Mouse (Mus musculus): ENCODE measurements around the gene Dock10.

Dock10 gene

DNA sequence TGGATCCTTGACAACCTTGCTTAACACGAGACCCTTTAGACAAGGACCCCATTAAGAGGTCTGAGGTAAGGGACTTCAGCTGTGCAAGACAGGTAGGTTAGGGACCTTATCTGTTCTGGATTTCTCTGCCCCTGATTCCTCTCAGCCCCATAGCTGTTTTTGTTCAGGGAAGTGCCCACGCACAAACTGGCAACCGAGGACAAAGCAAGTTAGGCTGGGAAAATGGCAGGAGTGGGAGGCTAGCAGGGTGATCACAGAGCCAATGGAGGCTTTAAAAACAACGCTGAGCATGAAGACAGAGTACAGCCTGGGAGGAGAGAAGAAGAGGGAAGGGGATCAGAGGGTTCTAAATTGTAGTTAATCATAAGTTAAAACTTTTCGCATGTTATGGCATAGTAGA is 141.7 kb downstream of the Dock10 start:
- no peak for TF ChIP-seq GATA4 (IDR thresholded peaks at IDR 0.05; ENCODE audit: insufficient replicate concordance, low read length)

DNA sequence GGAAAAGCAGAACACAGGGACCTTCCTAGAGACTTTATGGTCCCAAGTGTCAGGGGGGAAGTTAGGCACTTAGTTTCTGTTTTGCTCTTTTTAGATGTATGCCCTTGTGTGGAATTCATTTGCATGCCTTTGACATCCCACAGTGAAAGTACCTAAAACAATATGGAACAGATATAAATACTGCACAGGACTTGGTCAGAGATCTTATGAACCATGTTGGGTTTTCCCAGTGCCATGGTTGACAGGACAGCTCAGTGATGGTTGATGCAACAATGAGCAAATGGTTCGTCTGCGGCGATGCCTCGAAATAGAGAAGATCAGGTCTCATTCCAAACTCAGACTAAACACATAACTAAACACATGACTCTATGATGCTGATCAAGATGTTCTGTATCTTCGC is 143.6 kb downstream of the Dock10 start:
- TF ChIP-seq GATA4 (IDR thresholded peaks at IDR 0.05; ENCODE audit: insufficient replicate concordance, low read length): no peak

DNA sequence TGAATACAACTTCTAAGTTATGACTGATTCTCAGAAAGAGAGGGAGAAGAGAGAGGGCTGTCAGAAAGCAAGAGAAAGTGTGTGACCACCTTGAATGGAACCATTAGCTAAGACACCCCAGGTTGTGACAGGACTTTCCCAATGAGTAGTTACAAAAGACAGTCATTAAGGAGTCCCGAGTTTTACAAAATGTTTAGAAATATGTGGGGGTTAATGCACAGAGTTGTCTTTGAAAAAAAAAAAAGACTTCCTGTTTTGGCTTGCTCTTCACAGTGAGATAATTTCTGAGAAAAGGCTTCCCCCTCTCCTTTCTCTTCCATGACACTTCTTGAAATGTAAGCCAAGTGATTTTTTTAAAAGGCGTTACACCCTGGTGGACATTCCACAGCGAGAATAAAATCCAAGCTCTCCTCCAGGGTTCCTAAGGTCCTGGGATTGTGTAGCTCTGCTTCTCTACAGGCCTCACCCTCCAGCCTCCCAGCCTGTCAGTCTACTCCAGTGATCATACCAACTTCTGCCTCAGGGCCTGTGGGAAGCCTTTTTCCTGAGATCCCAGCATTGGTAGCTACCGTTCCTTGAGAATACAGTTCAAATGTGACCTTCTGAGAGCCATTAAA is 144.8 kb downstream of the Dock10 start:
- TF ChIP-seq GATA4 (IDR thresholded peaks at IDR 0.05; ENCODE audit: insufficient replicate concordance, low read length): no peak

DNA sequence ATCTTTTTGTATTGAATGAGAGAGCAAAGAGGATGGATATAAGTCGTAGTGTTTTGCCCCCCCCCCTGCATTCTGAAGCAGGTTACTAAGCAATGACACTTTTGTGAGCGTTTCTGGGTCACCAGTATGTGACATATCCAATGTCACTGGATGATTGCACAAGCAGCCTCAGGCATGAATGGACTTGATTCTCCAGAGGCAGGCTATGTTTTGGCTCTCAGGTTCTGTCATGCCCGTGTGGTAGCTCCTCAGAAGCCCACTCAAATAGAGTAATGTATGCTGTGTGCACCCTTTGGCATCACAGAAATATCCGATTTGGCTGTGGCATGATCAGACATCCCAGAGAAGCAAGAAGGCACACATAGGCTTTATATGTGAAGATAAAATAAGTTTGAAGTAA is 150.8 kb downstream of the Dock10 start:
- no peak for TF ChIP-seq GATA4 (IDR thresholded peaks at IDR 0.05; ENCODE audit: insufficient replicate concordance, low read length)

DNA sequence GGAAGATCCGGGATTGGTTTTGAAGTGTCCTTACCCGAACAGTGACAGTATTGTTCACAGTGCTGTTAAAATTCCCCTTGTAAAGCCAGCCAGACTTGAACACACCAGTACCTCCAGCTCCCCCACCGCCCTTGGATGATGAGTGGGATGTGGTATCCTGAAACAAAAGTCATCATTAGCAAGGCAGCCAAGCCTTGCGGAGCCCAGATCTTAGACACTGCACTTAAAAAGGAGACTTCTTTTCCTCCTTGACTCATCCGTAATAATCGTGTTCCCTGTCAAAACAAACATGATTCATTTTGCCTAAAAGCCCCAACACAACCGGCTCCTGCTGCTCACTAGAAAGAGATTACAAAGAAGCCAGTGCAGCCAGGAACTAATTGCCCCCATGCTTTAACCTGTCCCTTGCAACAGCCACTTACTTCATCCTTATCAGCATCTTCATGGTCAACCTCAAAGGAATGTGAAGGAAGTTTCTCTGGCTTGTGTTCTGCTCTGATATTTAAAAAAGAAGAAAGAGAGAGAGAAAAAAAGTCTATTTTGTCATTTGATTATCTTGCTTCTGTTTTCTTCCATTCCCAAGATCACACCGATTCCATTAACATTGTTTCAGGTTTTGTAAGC is 152.1 kb downstream of the Dock10 start:
- no peak for TF ChIP-seq GATA4 (IDR thresholded peaks at IDR 0.05; ENCODE audit: insufficient replicate concordance, low read length)

DNA sequence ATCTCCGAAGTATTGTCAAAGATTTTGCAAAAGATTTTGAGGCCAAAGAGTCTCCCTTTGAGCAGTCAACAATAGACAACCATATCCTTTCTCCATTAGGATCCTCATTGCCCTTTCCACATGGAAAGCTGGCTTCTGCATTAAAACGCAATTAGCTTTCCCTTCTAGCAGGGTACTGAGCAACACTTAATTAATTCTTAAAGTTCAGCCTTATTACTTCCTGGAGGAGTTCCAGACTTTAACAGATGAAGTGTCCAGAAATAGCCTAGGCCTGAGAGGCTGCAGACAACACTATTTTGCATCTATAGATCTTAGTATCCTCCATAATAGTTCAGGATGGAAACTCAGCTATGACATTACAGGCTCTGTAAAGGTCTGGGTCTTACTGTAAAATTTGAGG is 154.0 kb downstream of the Dock10 start:
- no peak for TF ChIP-seq GATA4 (IDR thresholded peaks at IDR 0.05; ENCODE audit: insufficient replicate concordance, low read length)

DNA sequence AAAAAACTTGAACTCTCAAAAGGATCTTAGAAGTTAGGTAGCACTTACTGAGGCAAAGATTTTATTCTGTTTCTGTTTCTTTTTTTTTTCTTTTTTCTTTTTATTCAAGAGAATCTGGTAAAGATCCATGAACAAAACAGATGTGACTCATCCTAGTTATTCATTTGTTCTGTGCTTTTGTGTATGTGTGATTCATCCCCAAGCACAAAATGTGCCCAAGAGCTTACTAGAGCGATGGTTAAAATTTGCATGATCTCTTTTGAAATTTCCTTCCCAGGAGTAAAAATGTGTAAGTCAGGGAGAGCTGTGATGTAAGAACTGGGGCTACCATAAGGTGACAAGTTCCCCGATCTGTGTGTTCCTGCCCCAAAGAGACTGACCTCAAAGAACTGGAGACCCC is 155.2 kb downstream of the Dock10 start:
- TF ChIP-seq GATA4 (IDR thresholded peaks at IDR 0.05; ENCODE audit: insufficient replicate concordance, low read length): no peak

DNA sequence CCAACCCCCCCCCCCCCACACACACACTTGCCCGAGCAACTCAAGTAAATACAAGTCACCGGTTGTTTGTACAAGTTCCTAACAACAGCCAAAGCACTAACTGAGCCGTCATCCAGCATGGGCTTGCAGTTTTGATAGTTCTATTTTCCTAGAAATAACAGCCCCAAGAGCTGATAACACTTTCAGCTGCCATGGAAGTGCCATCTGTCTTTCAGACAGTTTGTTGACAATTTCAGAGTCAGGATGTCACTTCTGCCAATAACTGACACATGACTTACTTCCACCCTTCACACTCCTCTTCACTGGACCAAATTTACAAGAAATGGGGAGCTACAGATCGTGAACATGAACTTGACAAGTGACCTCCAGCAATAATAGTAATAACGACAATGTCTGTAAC is 175.0 kb downstream of the Dock10 start:
- TF ChIP-seq GATA4 (IDR thresholded peaks at IDR 0.05; ENCODE audit: insufficient replicate concordance, low read length): no peak

DNA sequence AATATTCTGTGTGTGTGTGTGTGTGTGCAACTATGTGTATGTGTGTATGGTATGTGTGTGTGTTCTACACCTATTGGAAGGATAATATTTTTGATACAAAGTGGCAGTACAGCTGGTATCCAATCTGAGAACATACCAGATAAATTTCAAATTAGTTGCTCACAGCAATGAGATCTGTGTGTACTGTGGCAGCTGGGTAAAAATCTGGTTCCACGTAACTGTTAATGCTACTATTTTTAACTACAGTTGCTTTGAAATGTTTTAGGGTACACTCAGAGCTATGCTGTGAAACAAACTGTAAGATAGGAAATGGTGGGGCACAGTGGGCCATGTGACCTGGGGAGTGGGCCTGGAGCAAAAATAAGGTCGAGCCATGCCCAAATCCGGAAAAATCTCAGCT is 176.1 kb downstream of the Dock10 start:
- TF ChIP-seq GATA4 (IDR thresholded peaks at IDR 0.05; ENCODE audit: insufficient replicate concordance, low read length): no peak

DNA sequence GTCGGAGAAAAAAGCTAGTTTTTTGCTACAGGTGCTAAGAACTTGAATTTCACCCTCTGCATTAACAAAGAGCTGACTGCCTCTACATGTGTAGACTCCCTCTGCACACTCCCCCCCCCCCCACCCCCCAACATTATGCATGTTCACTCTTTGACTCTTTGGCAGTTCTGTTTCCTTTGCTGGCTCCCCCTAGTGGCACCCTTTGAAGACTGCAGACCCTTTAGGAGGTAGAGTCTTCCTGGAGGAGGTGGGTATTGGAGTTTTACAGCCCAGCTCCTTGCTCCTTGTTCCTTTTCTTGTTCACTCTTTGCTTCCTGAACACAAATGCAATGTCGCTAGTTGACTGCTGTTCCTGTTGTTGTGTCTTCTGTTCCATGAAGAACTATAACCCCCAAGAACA is 181.4 kb downstream of the Dock10 start:
- no peak for TF ChIP-seq GATA4 (IDR thresholded peaks at IDR 0.05; ENCODE audit: insufficient replicate concordance, low read length)

DNA sequence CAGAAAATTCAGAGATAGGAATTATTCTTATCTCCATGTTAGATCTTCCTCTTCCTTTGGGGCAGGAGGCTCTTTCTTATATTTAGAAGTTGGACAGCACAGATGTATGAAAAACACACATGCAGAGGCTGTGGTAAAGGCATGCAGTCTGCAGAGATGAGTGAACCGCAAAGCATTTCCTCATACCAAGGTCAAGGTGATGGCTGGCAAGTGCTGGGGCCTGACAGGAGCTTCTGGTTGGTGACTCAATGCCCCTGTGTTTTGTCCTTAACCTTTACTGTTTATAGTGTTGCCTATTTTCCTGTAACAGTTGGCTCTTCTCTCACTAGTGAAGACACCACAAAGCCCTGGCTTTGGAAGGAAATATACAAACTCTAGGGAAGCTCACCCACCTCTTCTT is 201.9 kb downstream of the Dock10 start:
- no peak for TF ChIP-seq GATA4 (IDR thresholded peaks at IDR 0.05; ENCODE audit: insufficient replicate concordance, low read length)

DNA sequence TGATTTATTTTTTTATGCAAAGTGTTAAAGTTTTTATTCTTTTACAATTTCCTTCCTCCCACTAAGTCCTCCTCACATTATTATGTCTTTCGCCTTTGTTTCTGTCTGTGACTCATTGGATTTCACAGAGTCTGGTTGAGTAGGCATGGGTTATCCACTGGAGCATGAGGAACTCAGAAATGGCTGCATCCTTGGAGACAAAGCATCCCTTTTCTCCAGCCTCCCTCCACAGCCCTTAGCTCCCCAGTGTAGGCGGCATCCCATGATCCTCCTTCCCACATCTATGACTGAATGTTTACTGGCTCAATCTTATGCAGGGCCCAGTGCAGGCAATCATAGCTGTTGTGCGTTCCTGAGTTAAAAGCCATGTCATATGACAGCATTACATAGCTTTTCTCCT is 216.8 kb downstream of the Dock10 start:
- TF ChIP-seq GATA4 (IDR thresholded peaks at IDR 0.05; ENCODE audit: insufficient replicate concordance, low read length): no peak

DNA sequence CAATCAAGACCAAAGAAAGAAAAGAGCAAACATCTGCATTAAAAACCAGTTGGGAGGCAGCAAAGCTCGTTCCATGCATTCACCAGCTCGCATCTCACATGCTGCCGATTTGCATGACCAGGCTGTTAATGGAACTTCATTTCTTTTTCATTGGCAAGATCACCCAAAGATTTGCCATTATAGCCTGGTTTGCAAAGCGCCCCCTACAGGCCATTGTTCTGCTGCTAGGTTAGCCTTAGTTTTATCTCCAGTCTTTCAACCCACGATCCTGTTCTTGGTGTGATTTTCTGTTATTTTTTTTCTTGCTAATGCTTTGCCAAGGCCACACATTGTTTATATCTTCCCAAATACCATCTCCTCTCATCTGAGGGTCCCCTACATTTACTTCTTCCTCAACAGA is 236.1 kb downstream of the Dock10 start:
- no peak for TF ChIP-seq GATA4 (IDR thresholded peaks at IDR 0.05; ENCODE audit: insufficient replicate concordance, low read length)

DNA sequence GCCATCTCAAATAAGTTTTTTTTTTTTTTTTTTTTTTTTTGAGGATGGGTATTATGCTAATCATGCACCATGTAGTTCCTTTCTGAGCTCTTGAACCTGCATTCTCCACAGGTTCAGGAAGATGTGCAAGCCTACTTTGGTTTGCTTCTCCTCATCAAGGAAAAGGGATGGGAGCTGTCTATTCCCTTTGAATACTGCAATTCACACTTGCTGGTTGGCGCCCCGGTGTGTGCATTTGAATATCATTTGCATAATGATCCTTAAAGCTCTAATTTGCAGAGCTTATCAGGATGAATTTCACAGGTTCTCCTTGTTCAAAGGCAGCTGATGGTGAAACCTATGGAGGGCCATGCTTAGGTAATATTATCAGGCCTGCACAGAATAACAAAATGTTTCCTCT is 237.9 kb downstream of the Dock10 start:
- TF ChIP-seq GATA4 (IDR thresholded peaks at IDR 0.05; ENCODE audit: insufficient replicate concordance, low read length): no peak

DNA sequence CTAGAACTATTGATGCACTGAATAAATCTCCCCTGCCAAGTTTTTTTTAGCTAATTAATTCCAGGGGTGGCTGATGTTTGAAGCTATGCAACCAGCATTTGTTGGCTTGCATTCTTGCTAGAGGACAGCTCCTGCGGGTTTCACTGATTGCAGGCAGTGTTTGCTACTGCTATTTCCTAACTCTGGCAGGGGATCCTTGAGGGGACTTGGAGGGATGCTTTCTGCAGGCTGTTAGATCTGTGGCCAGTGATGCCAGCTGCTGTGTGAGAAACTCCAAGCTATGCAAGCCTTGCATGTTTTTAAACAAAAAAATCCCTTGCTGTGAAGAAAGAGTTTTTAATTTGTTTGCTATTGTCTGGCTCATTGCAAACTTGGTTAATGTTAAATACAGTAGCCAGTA is 238.4 kb downstream of the Dock10 start:
- TF ChIP-seq GATA4 (IDR thresholded peaks at IDR 0.05; ENCODE audit: insufficient replicate concordance, low read length): no peak

DNA sequence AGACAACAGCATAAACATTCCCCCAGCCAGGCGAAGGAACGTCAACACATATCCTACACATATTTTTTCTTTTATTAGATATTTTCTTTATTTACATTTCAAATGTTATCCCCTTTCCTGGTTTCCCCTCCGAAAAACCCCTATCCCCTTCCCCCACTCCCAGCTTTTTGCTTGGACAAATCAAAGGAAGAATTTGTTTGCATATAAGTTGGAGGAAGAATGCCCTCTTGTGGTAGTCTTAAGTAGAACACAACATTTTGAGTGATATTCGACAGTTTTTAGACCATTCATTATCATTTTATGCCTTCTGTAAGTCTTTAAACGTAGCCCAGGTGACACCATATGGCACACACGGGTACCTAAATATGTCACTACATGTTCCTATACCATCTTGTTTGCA is 242.5 kb downstream of the Dock10 start:
- TF ChIP-seq GATA4 (IDR thresholded peaks at IDR 0.05; ENCODE audit: insufficient replicate concordance, low read length): no peak
